Mouse (Mus musculus): ENCODE measurements around the gene Tmbim1.
"Not testable (repeated sequence)": the region's sequence is repeated elsewhere in the genome, so short reads cannot be mapped to it uniquely, and the experiment has no call there.

Gene Tmbim1

DNA sequence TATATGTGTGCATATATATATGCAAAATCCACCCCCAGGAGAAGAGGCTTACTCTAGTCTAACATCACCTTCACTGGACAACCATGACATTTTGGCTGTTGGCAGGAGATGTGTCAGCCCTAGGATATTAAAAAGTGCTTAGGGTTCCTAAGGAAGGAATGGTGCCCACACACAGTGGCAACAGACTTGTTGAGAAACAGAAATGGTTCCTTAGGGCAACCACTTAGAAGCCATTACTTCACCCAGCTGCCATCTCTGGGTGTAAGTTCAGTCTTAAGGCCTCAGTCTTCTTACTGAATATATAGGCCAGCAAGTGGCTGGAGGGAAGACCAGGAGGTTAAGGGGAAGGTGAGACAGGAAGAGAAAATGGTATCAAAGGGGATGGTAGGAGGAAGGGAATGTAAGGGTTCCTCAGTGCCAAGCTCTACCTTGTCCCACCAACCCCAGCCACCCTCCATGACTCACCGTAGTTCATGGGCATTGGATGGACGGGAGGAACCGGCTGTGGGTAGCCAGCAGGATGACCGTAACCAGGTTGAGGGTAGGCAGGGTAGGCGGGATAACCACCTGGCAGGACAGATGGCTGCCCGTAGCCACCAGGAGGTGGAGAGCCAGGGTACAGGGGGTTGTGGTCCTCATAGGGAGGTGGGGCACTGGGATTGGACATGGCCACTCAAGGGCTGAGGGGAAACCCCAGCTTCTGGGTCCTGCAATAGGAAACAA lies 10.5 kb downstream of the Tmbim1 start:
- DNase-seq: no peak

DNA sequence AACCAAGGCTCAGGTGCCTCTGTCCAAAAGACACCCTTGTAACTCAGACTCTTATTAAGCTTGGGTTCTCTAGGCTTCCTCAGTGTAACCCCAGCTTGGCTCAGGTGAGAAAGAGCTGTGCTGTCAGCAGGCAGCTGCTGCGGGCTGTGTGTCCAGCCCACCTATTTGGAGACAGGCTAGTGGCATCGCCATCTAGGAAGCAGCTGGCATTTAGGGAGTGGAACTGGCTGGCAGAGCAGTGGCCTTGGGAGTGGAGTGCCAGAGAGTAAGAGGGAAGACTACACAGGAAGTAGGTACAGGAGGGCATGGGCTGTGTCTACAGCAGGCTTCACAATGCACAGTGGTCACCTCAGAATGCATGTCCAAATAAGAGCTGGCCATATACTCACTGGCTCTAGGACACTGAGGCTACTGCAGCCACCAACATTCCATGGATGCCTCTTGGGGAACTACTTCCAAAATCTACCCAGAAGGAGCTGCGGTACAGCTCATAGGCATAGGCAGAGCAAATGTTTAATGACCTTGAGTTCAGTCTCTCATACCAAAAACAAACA lies 11.3 kb downstream of the Tmbim1 start:
- no peak for DNase-seq

DNA sequence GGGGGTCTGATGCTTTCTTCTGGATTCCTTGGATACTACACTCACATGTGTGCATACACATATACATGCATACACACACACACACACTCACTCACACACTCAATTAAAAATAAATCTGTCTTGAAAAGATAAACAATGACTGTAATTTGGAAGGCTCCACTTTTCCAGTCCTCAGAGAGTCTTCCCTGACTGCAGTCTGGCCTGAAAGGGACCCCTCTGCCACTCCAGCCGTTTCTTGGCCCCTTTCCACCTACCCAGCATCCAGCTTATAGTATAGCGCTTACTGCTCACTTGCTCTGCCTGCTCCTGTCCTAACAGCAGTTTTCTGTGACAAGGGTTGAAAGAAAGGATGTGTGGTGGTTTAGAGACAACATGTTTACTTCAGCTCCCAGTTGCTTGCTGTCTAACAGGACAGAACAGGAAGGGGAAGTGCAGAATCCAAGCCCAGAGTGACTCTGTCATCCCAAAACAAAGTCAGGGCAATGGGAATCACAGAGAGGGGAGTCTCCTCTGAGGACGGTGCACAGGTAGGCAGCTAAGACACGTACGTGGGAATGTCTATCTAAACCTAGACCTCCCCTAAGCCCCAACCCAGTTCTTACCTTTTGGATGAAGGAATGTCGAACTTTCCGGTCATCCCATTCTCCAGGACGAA lies 12.0 kb downstream of the Tmbim1 start:
- no peak for DNase-seq

DNA sequence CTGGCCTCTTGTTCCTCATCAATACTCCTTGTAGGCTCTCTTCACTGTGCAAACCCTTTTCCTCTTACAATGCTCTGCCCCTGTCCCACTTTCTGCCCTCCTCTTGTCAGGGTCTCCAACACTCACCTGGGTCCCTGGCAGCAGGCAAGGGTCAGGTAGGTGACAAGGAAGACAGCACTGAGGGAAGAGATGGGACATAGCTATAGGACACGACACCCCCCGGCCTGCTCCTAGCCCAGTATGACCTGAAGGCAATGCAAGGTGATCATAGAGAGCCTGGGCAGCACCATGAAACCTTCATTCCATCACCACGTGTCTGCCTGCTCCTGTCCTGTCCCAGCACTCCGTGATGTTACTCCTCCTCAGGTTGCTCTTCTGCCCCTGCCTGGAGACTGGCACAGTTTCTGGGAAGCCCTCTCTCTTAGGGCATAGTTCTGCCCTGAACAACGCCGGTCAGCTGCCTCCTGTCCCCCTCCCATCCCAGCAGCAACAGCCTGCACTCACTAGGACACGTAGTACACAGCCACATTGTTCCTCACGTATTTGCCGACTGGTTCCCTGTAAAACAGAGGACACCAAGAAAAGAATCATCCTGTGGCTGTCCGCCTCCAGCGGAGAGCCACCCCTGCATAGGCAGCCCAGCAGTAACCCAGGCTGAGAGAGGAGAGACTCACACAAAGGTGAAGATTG lies 12.9 kb downstream of the Tmbim1 start:
- no peak for DNase-seq

DNA sequence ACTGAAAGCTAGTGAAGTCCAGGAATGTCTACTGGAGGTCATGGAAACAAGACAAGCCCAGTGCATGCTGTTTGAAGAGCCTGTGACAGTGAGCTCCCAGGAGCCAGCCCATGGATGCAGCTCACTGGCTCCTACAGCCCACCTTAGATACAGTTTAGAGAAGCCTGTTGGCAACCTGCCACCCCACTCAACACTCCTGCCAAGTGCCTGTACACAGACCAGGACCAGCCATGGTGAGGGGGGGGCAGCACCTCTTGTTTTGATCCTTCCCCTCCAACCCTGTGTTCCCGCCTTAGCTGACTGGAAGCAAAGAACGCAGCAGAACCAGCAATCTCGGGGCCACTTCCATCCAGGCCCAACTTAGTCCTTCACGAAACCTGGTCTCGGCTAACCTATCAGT lies 15.3 kb downstream of the Tmbim1 start:
- no peak for DNase-seq

DNA sequence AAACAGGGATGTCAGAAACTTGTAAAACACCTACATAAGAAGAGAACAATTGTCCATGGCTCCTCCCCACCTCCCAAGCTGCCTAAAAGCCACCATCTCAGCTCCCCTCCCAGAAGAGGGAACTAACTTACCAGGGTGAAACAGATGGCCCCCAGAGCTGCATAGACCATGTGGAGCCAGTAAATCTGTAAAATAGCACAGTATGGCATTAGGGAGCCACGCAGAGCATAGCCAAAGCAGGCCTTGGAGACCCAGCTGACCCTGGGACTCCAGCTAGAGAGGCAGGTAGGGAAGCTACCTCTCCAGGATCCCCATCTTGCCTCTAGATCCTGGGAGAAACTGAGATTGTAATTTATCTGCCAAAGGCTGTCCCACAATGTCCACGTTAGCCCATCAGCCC lies 15.7 kb downstream of the Tmbim1 start:
- DNase-seq: no peak

DNA sequence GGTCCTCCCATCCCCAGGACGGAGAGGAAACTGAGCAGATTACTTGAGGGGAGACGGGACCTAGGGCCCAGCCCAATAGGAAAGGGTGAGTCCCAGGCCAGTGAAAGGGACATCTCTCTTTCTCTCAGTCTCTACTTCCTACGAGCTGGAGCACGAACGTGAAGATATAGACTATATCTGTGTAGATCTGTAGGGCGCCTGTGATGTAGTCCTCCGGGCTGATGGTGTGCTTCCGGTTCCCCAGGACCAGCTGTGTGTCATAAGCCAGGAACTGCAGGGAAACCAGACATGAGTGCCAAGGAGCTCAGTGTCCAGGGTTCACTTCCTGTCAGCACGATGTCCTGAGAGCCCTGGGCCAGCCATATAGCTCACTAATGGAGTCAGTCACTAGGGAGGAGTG lies 16.2 kb downstream of the Tmbim1 start:
- DNase-seq: no peak

DNA sequence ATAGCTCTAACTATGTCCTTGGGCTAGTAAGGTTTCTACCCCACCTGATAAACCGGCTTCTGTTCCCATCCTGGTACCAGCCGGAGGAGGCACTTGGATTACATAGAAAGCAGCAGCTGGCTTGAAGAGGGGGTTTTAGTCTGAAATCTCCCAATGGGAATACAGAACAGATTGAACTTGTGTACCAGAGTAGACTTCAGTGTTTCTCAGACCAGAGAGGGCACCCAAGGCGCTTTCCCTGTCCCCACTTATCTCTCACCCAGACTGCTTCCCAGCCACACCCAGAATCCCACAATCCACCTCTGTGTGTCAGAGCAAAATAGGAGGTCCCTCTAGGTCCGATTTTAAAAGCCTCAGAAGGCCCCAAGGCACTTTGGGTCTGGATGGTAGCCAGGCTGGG lies 17.1 kb downstream of the Tmbim1 start:
- DNase-seq: no peak

DNA sequence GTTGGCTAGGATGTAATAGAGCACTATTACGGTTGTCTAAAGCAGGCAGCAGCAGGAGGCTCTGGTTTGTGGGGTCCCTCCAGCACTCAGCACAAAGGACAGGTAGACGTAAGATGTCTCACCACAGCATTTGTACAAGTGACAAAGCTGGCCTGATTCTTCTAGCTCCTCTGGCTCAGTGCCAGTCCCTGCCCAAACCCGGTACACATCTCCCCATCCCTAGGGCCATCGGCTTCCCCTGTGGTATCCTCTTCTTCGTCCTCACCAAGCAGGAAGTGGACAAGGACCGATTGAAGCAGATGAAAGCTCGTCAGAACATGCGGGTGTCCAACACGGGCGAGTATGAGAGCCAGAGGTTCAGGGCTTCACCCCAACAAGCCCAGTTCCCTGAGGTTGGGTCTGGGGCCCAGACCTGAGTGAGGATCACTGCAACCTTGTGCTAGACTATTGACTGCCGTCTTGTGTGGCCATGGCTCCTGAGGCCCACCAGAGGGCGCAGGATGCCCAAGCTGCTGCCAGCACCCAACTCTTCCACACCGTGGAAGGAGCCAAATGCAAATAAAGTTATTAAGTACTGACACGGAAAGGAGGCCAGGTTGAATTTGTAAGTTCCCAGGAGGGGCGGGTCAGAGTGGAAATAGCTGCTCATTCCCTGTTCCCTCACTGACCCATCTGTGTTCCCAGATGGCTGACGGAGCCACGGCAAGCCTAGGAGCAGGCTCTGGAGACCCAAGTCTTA lies 18.4 kb downstream of the Tmbim1 start:
- not testable (repeated sequence) for DNase-seq

DNA sequence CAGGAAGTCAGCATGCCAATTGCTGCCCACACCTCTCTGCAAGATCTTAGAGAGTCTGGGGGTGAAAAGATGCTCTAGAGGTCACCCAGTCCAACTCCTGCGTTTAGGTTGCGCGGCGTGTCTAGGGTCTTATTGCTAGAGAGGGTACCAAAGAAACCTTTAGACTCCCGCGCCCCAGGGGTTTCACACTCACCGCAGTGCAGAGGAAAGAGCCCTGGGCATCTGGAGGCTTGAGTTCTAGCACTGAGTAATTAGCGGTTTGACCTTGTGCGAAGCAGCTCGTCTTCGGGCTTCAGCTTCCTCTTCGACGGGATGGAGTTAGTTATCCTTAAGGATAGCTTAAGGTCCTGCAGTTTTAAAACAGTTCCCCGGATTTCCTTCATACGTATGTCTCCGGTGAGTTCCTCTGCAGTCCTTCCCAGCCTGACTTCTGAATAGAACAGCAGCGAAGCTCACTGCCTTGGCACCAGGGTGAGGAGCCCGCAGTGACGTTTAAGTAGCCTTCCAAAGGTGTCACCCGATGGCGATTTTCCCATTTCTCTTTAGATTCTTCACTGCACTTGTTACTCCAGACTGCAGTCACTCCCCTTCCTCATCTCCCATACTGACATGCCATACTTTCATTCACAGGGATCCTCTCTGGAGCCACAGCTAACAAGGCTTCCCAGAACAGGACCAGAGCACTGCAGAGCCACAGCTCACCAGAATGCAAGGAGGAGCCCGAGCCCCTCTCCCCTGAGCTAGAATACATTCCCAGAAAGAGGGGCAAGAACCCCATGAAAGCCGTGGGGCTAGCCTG lies 20.0 kb downstream of the Tmbim1 start:
- DNase-seq: no peak

DNA sequence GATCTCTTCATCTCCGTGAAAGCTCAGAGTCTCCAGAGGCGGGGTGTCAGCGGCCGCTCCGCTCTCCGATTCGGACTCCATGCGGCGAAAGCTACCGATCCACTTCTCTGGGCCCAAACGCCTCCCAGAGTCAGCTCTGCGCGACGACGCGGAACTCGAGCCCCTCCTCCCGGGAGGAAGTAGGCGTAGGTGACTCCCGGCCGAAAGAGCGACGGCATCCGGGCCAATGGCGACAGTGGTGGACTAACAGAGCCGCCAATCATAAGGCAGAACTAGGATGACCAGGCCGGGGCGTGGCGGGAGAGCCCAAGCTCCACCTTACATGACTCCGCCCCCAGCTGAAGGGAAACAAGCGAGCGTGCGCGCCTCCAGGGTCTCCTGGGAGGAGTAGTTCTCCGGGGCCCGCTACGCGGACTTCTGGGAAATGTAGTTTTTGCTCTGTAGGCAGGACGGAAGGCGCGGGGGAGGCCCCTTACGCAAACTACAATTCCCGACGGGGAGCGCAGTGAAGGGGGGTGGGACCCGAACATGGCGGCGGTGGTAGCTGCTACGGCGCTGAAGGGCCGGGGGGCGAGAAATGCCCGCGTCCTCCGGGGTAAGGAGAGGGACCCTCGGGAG lies 20.8 kb downstream of the Tmbim1 start, which contains the start of the genes Aamp and Pnkd:
Gene Aamp, minus strand, starts transcription at position 196 of the 618 bp plus-strand sequence.
Gene Pnkd, plus strand, starts transcription at position 388 of the 618 bp plus-strand sequence.
- peak; percentile 100 for DNase-seq

DNA sequence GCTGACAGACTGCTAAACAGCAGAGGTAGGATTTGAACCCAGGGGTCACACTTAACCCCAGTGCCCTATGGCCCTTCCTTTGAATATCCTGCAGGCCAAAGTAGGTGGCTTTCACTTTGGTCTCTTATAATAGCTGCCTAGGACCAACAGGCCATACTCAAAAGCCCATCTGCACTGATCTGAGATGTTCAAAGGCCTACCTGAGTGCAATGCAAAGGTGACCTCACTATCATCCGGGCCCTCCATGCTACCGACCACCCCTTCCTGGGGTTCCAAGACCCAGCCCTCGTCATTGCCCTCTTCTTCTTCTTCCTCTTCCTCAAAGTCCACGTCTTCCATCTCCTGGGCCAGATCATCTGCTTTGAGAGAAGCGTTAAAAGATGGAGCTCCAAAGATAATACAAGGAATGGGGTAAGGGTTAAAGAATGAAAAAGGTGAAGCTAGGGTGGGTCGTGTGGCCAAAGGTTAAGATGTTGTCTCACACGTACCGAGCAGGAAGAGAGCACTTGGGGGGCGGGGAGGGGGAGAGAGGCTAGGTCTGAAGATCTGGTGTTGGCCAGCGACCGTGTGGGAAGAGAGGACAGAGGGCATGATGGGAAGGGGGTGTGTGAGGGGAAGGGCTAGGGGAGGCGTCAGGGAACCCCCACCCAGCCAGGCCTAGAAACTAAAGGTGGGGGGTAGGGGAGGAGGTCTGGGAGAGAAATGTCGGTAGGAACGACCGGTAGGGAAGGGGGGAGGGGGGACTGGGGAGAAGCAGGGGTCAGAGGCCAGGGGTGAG lies 21.5 kb downstream of the Tmbim1 start:
- DNase-seq: peak; percentile 57

DNA sequence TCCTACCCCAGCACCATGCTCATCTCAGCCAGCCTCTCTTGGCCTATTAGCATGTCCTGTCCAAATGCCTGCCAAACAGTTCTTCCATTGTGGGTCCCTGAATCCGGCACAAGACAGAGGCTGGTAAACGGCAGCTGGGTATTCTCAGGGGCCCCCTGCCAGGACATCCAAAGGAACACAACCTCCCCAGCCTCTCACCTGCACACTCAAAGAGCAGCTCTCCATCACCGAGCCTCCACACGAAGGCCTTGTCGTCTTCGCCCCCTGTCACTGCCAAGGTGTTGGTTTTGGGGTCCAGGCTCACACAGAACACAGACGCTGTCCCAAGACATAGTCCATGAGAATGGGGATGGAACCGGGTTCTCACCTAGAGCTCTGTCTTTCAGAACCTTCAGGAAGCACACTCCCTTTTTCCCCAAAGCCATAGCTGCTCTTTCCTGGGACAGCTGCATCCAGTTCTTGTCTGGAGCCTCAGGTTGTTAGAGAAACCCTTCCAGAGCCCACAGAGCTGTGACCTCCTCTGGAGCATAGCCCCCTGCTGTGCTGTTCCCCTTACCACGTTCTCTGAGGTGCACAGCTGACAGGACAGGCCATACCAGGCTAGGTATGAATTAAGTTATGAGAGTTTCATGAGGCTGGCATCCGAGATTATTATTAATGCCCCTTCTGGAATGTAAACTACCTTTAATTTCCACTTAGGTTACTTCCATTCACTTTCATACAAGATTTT lies 22.4 kb downstream of the Tmbim1 start:
- no peak for DNase-seq

DNA sequence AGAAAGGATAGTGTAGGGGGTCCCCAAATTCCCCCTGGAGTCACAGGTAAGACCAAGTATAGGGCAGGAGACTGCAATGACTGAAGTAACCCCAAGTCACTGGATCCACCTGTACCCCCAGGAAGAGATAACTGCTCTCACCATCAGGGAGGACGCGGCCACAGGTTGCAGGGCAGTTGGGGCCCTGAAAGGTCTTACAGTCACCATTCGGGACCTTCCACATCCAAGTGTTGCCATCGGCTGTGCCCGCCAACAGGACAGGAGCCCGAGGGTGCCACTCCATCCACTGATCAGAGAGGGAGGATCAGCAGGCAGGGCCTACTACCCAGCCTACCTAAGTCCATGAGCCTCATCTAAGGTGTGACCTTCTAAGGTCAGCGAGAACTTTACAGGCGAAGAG lies 23.5 kb downstream of the Tmbim1 start:
- DNase-seq: no peak

DNA sequence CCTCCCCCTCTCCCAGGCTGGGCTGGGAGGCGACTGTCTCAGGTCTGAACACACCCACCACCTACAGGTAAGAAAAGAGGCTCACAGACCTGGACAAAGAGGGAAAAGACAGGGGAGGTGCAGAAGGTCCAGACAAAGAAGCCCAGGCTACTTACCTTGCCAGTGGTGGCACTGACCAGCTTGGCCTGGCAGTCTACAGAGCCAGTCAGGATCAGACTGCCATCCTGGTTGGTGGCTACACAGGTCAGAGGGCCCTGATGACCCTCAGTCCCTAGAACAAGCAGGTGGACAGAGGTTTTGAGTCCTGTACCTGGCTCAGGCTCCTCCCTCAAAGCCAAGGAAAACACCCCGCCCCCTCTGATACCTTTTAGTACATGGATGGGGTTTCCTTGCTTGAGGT lies 24.1 kb downstream of the Tmbim1 start:
- no peak for DNase-seq

DNA sequence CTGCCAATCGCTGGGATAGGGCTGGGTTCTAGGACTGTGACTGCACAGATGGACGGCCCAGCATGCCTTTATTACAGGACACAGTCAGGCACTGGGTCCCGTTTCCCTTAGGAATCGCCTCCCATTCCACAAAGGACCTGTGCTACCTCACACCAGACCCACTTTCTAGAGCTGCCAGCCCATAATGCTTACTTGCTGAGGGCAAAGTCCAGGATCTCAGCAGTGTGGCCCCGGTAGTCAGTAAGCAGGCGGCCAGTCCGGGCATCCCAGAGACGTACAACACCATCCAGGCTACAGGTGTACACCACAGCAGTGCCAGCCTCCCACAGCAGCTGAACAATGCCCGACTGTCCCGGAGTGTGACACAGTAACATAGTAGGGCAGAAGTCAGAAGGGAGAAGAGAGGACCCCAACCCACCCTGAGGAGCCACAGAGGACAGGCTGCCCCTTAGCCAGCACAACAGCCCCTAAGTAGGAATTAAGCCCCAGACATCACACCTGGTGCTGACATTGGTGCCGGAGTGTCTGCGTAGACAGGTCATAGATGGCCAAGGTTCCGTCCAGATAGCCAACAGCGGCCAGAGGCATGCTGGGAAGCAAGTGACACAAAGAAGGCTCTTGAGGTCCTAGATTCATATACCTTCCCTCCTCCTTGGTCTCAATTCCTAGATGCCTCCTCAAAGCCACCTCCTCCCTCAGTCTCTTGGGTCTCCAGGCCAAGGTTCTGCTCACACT lies 24.7 kb downstream of the Tmbim1 start:
- no peak for DNase-seq

DNA sequence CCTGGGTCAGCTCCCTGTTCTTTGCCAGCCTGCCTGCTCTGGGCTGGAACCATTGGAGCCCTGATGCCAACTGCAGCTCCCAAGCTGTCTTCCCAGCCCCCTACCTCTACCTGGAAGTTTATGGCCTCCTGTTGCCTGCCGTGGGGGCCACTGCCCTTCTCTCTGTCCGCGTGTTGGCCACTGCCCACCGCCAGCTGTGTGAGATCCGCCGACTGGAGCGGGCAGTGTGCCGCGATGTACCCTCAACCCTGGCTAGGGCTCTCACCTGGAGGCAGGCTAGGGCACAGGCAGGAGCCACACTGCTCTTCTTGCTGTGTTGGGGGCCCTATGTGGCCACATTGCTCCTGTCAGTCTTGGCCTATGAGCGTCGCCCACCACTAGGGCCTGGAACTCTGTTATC lies 26.4 kb downstream of the Tmbim1 start:
- DNase-seq: no peak

DNA sequence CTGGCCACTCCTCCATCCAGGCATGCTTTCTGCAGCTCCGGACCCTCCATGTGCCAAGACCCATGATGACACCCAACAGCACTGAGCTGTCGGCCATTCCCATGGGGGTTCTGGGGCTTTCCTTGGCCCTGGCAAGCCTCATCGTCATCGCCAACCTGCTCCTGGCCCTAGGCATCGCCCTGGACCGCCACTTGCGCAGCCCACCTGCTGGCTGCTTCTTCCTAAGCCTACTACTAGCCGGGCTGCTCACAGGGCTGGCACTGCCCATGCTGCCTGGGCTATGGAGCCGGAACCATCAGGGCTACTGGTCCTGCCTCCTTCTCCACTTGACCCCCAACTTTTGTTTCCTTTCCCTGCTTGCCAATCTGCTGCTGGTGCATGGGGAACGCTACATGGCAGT lies 26.9 kb downstream of the Tmbim1 start, which contains the start of gene Gpbar1:
Gene Gpbar1, plus strand, starts transcription at position 13 of the 400 bp plus-strand sequence.
- no peak for DNase-seq

DNA sequence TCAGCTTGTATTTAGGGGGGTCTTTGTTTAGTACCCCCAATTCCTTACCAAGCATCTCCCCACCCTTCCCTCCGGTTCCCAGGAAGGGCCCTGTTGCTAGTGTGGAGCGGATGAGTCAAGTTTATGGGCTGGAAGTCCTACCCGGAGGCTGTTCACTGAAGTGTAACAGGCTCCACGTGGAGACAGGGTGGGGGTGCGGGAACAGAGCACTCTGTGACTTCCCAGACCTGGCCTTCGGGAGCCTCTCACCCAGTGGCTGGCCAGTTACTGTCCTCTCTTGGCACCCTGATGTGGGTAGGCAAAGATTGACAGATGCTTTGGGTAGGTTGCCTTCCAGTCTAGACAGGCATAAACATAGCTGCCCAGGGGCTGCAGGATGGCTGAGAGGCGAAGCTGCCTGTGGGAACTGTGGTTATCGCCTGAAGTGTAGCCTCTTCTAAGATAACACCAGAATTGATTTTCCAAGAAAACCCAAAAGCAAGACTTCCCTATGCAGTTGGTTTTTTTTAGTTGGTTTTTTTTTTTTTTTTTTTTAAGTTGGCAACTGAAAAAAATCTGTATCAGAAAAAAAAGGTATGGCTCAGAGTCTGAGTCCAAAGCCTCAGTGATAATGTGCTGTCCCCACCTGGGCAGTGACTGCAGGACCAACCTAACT lies 27.4 kb downstream of the Tmbim1 start:
- DNase-seq: no peak
